Mouse (Mus musculus) bone marrow, adult 2 months (tissue): ENCODE data around the gene Flvcr2. TPM values are rescaled to one million over a fixed set of nuclear protein-coding genes. Genes with fewer than 3 reads are reported as not detected.

Experiments
- H3K27ac ChIP-seq: fragments of 200-500 bp; 2 replicates; pipeline ENCODE4 v1.5.1; 2012; ENCODE audit warnings: low read depth, mild to moderate bottlenecking, control low read depth, inconsistent platforms, low read length; ENCODE audit not compliant: control insufficient read depth, poor library complexity, insufficient read depth
- H3K4me1 ChIP-seq: fragments of 200-500 bp; 2 replicates; pipeline ENCODE4 v1.6.1; 2011; ENCODE audit warnings: low read length; ENCODE audit not compliant: control insufficient read depth, insufficient read depth
- H3K4me3 ChIP-seq: fragments of 200-500 bp; replicated peaks from 2 replicates; pipeline ENCODE3; 2011; ENCODE audit warnings: mild to moderate bottlenecking, low read depth, low read length, control low read depth; ENCODE audit not compliant: control insufficient read depth
- CTCF ChIP-seq: fragments of 200-500 bp; IDR thresholded peaks from 2 replicates; pipeline ENCODE4 v1.5.1; 2011; ENCODE audit warnings: low read length, control low read depth; ENCODE audit not compliant: control insufficient read depth, insufficient read depth
- POLR2A ChIP-seq: fragments of 200-500 bp; IDR thresholded peaks from 2 replicates; pipeline ENCODE4 v1.6.1; 2011; ENCODE audit warnings: low read depth, mild to moderate bottlenecking, control low read depth, low read length, borderline replicate concordance; ENCODE audit not compliant: control insufficient read depth
- WGBS: fragments of 180-500 bp; shearing (Covaris S2); methylation state at CpG from one replicate; pipeline ENCODE4 v1.1.7; 2018; 5-methylcytosine and 5-hydroxymethylcytosine counted together
- polyA plus RNA-seq: library from polyadenylated mRNA; stranded (reverse); fragments of >200 nt; gene quantifications from 2 replicates; pipeline ENCODE4 v1.2.4, GENCODE M21; 2011; ENCODE audit warnings: low replicate concordance; ENCODE audit not compliant: missing spikeins, insufficient read depth, insufficient read length

Flvcr2 gene
- polyA plus RNA-seq, 1 experiment: 0.42 TPM

DNA sequence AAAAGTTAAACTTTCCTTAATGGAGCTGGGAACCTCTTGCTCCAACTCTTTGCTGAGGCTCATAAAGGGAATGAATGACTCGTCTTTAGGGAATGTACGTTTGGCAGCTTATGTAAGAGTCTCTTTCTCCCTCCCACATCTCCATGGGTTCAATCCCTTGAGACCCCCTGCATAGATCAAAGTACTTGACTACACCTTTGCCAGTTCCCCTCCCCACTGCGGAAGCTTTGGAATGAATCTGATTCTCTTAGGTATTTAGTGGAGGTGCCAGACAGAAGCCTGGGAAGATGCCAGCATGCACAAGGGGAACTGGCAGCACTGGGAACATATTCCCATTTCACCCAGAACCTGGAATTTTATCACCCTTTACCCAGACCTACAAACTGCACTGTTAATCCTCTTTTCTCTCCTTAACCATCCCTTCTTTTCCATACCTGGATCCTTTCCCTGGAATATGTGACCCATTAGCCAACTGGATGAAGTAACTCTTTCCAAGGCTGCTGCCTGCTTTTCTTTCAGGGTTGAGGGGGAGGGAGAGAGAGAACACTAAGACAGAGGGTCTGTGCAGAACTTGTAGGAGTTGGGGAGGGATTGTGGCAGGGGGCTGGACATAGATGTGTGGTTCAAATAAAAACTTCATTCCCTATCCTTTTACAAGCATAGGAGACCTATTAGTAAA, 113.3 kb downstream of the Flvcr2 start:
- no peak for TF ChIP-seq POLR2A
- TF ChIP-seq CTCF: no peak
- H3K4me3 ChIP-seq: no peak overlapping the region
- H3K27ac ChIP-seq: no peak overlapping the region
- 82% methylated on average over 3 of the region's 3 CpGs for WGBS
- H3K4me1 ChIP-seq: no peaks in the 10 kb centered on the region

DNA sequence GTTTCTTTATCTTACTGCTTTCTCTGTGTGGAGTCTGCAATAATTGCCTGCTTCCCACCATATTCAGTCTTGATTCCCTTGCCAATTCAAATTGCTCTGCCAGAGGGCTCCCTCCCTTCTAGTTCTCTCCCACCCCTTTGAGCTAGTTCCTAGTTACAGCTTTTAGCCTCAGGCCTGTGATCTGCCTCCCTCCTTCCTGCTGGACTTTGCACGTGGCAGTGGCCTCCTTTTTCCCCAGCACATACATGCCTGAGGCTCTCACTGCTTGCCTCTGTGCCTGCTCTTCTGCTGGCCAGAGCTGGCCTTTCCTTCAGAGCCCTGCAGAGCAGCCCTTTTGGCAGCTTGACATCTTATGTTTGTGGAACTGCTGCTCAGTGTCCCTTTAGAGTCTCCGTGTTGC, 116.2 kb downstream of the Flvcr2 start:
- TF ChIP-seq CTCF (no peak), POLR2A (no peak)
- WGBS: 73% methylated on average over 2 of the region's 2 CpGs
- H3K4me3 ChIP-seq: no peak overlapping the region
- no peaks in the 10 kb centered on the region for H3K4me1 ChIP-seq
- no peak overlapping the region for H3K27ac ChIP-seq

Other genes starting within 250 kb of the Flvcr2 start
- gene Jdp2, start 147.5 kb upstream of the Flvcr2 start, polyA plus RNA-seq: 10.0 and 21.2 TPM in 2 replicates
- gene Batf, start 59.9 kb upstream of the Flvcr2 start, polyA plus RNA-seq: 4.1 and 11.7 TPM in 2 replicates
- 34.8 and 36.2 TPM in 2 replicates for gene Erg28, start 78.0 kb downstream of the Flvcr2 start, polyA plus RNA-seq
- 8.2 and 16.8 TPM in 2 replicates for gene Ttll5, start 78.1 kb downstream of the Flvcr2 start, polyA plus RNA-seq